Mouse (Mus musculus): Measurements from ENCODE around the gene Naxd. TPM values are rescaled to one million over a fixed set of nuclear protein-coding genes. Genes with fewer than 3 reads are reported as not detected.

The Naxd gene
- total RNA-seq, 2 experiments from 2014 or later, result 25.4 to 26.0 TPM

DNA sequence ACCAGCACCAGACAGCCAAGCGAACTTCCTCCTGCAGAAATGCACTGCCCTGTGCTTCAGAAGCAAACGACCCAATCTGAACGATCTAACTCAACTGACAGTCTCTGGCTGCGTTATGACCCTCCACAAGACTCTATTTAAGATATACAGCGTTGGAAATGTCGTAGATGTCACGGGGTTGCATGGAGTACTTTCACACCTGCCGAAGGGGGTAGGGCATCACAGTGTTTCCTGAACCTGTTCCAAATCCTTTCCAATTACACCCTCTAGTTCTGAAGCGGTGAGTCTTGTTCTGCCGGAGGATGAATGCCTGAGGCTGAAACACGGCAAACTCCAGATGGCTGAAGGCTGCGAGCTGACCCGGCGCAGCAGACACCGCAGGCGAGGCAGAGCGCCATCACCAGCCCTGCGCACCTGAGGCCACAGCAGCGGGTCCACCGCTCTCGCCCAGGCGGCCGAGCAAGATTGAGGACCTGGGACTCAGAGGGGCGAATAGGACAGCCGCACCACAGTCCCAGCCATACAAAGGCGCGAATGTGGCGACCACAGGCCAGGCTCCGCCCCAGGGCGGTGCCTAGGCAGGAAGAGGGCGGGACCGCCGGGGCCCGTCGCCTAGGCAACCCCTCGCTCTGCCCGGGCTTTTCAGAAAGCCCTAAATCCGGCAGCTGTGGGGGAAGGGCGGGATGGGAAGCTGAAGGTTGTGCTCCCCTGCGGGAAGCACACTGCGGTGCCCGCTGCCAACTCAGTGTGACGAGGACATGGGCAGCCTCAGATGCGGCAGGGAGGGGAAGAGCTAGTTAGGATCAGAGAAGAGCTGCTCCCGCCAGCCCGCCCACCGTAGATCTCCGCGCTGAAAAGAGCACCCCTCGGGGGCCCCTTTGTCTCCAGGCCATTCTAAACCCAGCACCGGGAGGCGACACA, 57.8 kb downstream of the Naxd start, which contains the start of gene Ing1:
Gene Ing1 (plus strand): TSS at position 773 of the 921 bp plus-strand sequence.
- peak; percentile 91 for DNase-seq (ENCODE audit: low spot score)

DNA sequence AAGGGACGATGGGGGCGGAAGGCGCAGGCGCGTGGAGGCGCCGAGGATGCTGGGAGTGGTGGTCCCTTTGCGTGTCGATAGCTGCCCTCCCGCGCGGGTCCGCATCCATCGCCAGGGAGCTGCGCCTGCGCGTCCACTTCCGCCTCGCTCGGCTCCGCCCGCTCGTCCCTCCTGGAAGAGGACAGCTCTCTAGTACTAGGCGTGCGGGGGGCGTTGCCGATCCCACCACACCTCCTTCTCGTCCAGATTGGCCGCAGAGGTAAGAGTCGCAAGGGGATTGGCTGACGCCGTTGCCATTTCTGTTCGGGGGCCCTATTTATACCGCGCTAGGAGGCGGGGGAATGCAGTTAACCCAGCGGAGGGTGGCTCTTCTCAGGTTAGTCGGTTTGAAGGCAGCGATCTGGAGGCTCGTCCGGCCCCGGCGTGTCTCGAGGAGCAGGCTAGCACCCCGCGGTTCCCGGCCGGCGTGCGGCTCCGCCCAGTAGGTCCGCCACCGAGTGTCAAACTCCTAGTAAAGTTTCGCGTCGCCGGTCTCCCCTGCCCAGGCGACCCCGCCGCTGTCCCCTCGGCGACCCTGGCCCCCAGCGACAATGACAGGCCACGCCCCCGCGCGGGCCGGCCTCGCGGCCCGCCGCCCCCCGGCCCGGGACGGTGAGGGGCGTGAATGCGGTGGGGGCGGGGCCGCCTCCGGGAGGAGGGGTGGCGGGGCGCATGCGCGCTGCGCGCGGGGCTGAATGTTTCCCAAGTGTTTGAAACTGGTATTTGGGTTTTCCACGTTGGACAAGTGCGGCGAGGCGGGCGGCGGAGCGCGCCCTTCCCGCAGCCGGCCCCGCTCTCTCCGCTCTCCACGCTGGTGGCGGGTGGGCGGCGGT, 58.6 kb downstream of the Naxd start:
- DNase-seq (ENCODE audit: low spot score), result peak; percentile 99

DNA sequence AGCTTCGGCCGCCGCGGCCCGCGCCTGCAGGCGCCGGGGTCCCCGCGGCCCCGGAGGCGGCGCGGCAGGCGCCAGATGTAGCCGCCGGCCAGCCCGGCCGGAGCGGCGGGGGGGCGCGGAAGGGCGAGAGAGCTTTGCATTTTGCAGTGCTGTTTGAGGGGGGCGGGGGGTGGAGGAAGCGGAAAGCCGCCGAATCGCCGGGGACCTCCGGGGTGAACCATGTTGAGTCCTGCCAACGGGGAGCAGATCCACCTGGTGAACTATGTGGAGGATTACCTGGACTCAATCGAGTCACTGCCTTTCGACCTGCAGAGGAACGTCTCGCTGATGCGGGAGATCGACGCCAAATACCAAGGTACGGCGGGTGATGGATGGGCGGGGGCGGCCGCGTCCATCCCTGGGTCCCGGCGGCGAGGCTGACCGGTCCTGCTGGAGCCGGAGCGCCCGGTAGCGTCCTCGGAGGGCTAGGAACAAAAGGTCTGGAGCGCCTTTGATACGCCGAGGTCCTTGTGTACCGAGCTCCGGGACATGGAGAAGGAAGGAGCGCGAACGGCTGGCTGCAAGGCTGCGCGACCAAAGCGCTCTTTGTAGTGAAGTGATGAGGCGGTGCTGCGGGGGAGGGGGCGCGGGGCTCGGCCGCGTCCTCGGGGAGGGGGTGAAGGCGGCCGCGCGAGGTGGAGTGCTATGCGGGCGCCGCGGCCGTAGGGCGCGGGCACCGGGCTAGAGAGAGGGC, 59.6 kb downstream of the Naxd start:
- peak; percentile 21 for DNase-seq (ENCODE audit: low spot score)

DNA sequence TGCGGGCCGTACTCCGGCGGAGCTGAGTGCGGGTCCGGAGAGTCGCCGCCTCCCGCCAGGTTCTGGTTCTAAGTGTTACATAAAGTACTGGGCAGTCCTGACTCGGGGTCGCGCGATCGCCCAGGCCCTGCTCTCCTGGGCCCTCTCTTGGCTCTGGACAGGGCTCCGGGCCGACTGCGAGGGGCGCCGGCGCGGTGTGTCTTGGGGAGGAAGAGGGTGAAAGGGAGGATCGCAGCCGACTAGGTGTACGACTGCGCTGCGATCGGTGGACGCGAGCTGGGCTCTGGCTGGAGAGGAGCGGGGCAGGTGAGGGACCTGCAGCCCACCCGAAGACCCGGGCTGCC, 60.1 kb downstream of the Naxd start:
- no peak for DNase-seq (ENCODE audit: low spot score)

DNA sequence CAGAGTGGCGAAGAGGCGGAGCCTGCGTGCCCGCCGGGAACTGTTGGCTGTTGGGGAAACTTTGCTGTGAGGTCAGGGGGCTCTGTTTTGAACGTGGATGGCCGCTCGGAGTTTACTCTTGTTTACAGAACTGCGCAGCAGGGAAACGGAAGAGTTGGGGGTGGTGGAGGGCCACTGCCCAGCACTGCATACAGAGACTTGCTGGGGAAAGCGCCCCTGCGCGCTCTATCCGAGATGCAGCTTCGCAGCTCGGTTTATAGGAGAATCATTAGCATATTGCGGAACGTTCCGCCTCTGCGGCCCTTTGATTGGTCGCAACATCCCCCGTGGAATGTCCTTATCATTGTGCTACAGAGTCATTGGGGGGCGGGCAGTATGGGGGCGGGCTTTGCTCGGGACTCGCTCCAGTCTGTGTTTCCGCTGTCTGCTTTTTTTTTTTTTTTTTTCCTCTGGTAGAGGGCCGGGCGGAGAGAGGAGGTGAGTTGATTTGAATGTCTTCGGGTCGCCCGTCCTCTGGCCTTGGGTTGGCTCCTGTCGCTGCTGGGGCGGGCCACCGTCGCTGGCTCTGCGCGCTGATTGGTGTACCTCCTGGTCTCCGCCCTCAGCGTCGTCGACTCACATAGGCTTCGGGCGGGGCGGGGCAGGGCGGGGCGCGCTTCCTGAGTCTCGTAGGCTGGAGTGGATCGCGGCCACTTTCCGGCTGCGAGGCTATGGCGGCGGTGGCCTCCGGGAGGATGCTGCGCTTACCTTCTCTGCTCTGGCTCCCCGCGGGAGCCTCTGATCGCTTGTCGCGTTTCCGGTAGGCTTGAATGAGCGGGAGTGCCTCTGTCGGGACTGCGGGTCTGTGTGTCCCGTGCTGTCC, 60.7 kb downstream of the Naxd start:
- DNase-seq (ENCODE audit: low spot score), result peak; percentile 96

DNA sequence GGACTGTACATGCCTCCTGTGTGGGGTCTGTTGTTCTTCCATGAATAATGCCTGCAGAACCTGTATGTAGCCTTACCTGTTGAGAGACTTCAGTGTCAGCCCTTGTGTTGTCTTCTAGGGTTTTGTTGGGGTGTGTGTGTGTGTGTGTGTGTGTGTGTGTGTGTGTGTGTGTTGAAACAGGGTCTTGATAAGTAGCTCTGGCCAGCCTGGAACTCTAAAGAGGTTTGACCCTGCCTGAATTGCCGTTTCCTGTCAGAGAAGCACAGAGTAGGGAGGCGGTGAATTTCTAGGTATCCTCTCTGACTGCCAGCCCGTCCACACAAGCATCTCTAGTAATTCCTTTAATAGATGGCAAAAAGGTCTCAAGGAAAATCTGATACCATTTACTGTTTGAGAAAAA, 62.2 kb downstream of the Naxd start:
- no peak for DNase-seq (ENCODE audit: low spot score)

DNA sequence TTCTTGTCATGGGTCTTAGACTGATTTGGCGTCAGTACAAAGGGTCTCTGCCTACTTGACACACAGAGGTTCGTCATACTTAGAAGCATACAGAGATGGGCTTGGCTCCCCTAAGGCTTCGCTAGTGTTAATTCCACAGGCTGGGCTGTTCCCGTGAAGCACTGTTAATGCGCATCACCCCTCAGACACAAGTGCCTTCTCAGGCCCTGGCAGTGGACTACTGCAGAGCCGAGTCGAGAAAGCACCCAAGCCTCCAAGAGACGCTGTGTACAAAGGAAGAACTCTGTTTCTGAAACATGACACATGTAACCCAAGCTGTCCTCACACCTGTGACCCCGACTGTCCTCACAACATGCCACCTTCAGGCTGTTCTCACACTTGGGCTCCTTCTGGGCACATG, 62.9 kb downstream of the Naxd start:
- DNase-seq (ENCODE audit: low spot score), result no peak

DNA sequence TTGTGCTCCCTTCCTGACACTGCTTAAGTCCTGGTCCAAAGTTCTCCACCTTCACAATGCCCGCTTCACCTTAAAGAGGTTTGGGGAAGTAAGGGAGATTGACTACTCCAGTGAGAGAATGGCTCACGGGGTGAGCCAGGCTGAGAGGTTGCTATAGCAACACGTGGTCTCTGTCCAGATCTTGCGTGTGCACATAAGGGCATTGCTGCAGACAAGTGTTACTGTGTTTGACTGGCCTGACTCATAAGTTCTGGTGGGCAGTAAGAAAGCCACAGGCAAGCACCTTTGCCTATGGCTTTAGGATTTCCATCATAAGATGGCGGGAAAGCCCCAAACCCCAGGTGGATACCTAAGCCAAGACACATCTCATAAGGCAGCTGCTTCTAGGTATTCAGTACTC, 66.9 kb downstream of the Naxd start:
- no peak for DNase-seq (ENCODE audit: low spot score)

Other genes with a start within 250 kb of the Naxd start
- 10 to 100 TPM; 37.4 to 50.2 TPM for gene Col4a2, start 184.7 kb upstream of the Naxd start, total RNA-seq (2021)
- 10 to 100 TPM; 66.5 to 81.6 TPM for gene Col4a1, start 184.7 kb upstream of the Naxd start, total RNA-seq (2021)
- gene Rab20, start 18.8 kb upstream of the Naxd start, total RNA-seq (2021), result 1 to 10 TPM; 2.5 to 4.6 TPM
- 10 to 100 TPM; 13.6 to 15.4 TPM for gene Cars2, start 53.3 kb downstream of the Naxd start, total RNA-seq (2021)
- gene Ing1, start 58.1 kb downstream of the Naxd start, total RNA-seq (2021), result 10 to 100 TPM; 11.6 to 14.4 TPM
- 10 to 100 TPM; 11.1 to 11.9 TPM for gene Ankrd10, start 138.3 kb downstream of the Naxd start, total RNA-seq (2021)
- gene 1700016D06Rik, start 203.6 kb downstream of the Naxd start, total RNA-seq (2021), result not detected
- 10 to 100 TPM; 31.3 to 32.0 TPM for gene Arhgef7, start 230.2 kb downstream of the Naxd start, total RNA-seq (2021)

Data from gastrocnemius, adult 18-20 months (tissue).